Mouse (Mus musculus): ENCODE data around the gene Lrpprc. TPM values are rescaled to one million over a fixed set of nuclear protein-coding genes. Genes with fewer than 3 reads are reported as not detected.

Gene Lrpprc
- polyA plus RNA-seq (2015; fragmentation: Nextera tagmentation; extraction: Ambion mirVana): 43.3 and 46.1 TPM in 2 replicates

DNA sequence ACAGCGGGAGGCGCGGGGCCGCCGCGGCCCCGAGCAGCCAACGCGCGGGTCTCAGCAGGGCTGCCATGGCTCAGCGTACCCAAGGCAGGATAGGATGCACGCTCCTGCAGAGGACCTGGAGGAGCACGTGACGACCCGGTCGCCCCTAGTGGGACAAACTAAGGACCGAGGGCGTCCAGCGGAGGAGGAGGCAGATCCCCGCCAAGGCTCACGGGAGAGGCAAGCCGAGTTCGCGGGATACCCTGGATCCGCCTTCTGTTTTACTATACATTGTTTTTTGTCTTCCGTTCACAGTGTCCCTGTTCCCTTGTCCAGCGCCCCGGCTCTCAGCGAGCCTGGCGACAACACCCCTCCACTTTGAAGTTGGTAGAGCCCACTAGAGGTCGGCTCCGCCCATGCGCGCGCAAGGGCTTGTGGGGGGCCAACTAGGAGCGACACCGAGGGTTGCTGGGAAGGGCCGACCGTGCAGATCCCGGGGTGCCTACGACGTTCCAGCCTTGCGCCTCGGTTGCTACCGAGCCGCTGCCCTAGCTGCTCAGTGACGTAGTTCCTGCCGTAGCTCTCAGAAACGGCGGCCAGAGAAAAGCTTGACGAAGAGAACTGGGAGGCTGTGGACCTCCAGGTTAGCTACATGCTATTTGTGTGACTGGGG is at the start of gene Lrpprc:
Gene Lrpprc, minus strand, starts transcription at position 343 of the 652 bp plus-strand sequence.
- Histone ChIP-seq H3K27me3 (ENCODE audit: control insufficient read depth, insufficient read depth, low read length) (no peaks in the 10 kb centered on the region), H3K36me3 (ENCODE audit: control insufficient read depth, insufficient read depth, low read length) (no peaks in the 10 kb centered on the region), H3K9me3 (replicated peaks; ENCODE audit: control insufficient read depth, low read length) (no peaks in the 10 kb centered on the region), H3K4me3 (replicated peaks; ENCODE audit: low read length) (peak within 1 kb of the TSS; percentile 100), H3K27ac (ENCODE audit: low read length) (peak within 1 kb of the TSS; percentile 81), H3K4me2 (ENCODE audit: low read depth, low read length) (peak within 1 kb of the TSS; percentile 78), H3K4me1 (ENCODE audit: control insufficient read depth, insufficient read depth, low read length) (peaks cover 17% of the 10 kb centered on the region), H3K9ac (ENCODE audit: low read length) (peak within 1 kb of the TSS; percentile 90)
- ATAC-seq (ENCODE audit: insufficient read depth, low FRiP score): peak; percentile 99
- WGBS: under 1% methylated on average over 51 of the region's 51 CpGs

DNA sequence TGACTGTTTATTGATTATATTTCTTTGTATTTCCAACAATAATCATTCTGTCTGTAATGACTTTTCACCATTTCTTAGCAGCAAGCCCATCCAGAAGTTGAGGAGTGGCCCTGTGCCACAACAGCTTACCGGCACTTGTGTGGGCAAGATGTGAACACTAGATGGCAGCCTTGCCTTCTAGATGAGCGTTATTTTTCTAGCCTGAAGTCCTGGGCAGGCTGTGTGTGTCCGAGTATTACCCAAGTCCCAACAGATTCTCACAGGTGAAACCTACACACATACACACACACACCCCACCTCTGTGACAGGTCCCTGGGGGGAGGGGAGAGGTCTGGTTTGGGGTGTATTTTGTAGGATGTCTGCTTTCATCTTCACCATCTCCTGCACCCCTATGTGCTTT is 47.2 kb upstream of the Lrpprc start:
- Histone ChIP-seq H3K4me1 (ENCODE audit: control insufficient read depth, insufficient read depth, low read length) (no peaks in the 10 kb centered on the region), H3K9me3 (replicated peaks; ENCODE audit: control insufficient read depth, low read length) (no peaks in the 10 kb centered on the region), H3K4me3 (replicated peaks; ENCODE audit: low read length) (no peak overlapping the region), H3K27me3 (ENCODE audit: control insufficient read depth, insufficient read depth, low read length) (no peaks in the 10 kb centered on the region), H3K36me3 (ENCODE audit: control insufficient read depth, insufficient read depth, low read length) (no peaks in the 10 kb centered on the region), H3K4me2 (ENCODE audit: low read depth, low read length) (no peak overlapping the region), H3K27ac (ENCODE audit: low read length) (no peak overlapping the region), H3K9ac (ENCODE audit: low read length) (no peak overlapping the region)
- peak; percentile 72; the same call in 1 of the 2 replicates for ATAC-seq (ENCODE audit: insufficient read depth, low FRiP score)
- under 1% methylated on average over 3 of the region's 3 CpGs for WGBS

DNA sequence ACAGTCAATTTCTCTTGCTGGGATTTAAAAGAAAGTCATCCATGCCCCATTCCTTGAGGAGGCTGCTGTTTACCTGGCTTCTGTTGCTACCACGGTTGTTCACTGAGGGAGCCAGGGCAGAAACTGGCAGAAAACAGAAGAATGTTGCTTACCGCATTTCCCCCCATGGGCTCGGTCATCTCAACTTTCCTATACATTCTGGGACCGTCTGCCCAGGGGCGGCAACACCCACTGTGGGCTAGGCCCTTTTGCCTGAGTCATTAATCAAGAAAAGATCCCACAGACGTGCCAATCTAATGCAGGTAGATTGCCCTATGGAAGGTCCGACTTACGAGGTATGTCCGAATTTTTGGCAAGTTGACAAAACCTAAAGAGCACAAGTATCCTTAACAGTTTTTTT is 44.7 kb upstream of the Lrpprc start:
- H3K4me3 ChIP-seq (replicated peaks; ENCODE audit: low read length): no peak overlapping the region
- 73% methylated on average over 9 of the region's 9 CpGs for WGBS
- ATAC-seq (ENCODE audit: insufficient read depth, low FRiP score): no peak
- no peak overlapping the region for H3K4me2 ChIP-seq (ENCODE audit: low read depth, low read length)
- H3K27me3 ChIP-seq (ENCODE audit: control insufficient read depth, insufficient read depth, low read length): no peaks in the 10 kb centered on the region
- H3K9ac ChIP-seq (ENCODE audit: low read length): no peak overlapping the region
- no peaks in the 10 kb centered on the region for H3K9me3 ChIP-seq (replicated peaks; ENCODE audit: control insufficient read depth, low read length)
- H3K27ac ChIP-seq (ENCODE audit: low read length): no peak overlapping the region
- H3K4me1 ChIP-seq (ENCODE audit: control insufficient read depth, insufficient read depth, low read length): no peaks in the 10 kb centered on the region
- no peaks in the 10 kb centered on the region for H3K36me3 ChIP-seq (ENCODE audit: control insufficient read depth, insufficient read depth, low read length)

DNA sequence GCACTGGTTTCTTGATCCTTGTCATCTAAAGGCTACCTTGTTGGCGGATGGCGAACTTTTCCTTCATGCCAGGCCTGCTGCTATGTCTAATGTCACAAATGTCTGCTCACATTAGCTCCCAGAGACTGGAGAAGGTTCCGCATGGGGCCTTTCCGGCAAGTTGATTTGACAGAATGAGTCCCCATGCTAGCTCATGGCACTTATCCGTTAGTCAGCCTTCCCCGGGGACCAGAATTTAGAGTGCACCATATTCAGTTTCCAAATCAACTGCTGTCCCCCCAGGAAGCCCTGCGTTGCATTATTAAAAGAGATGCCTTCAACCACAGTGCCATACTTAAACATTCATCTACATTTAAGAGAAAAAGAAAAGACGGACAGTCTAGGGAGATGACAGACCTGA is 41.8 kb upstream of the Lrpprc start:
- Histone ChIP-seq H3K4me1 (ENCODE audit: control insufficient read depth, insufficient read depth, low read length) (no peaks in the 10 kb centered on the region), H3K27me3 (ENCODE audit: control insufficient read depth, insufficient read depth, low read length) (no peaks in the 10 kb centered on the region), H3K4me3 (replicated peaks; ENCODE audit: low read length) (no peak overlapping the region), H3K9me3 (replicated peaks; ENCODE audit: control insufficient read depth, low read length) (no peaks in the 10 kb centered on the region), H3K9ac (ENCODE audit: low read length) (no peak overlapping the region), H3K4me2 (ENCODE audit: low read depth, low read length) (no peak overlapping the region), H3K27ac (ENCODE audit: low read length) (no peak overlapping the region), H3K36me3 (ENCODE audit: control insufficient read depth, insufficient read depth, low read length) (no peaks in the 10 kb centered on the region)
- ATAC-seq (ENCODE audit: insufficient read depth, low FRiP score): no peak
- WGBS: 71% methylated on average over 8 of the region's 8 CpGs

DNA sequence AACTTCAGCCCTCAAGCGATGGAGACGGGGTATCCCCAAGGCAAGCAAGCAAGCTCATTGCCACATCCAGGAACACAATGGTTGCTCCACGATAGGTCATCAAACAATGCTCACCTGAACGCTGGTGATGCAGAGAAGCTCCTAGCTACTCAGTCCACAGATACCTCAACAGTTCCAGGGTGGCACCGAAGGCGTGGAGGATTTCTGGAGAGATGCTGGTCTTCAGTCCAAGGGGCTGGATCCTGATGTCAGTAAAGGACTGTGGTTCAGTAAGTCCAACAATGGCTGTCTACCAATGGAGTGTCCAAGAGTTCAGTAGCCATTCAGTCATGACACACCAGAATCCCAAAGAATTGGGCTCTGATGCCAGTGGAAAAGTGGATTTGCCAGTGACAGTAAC is 37.7 kb upstream of the Lrpprc start:
- 87% methylated on average over 6 of the region's 6 CpGs for WGBS
- no peak overlapping the region for H3K9ac ChIP-seq (ENCODE audit: low read length)
- ATAC-seq (ENCODE audit: insufficient read depth, low FRiP score): no peak

DNA sequence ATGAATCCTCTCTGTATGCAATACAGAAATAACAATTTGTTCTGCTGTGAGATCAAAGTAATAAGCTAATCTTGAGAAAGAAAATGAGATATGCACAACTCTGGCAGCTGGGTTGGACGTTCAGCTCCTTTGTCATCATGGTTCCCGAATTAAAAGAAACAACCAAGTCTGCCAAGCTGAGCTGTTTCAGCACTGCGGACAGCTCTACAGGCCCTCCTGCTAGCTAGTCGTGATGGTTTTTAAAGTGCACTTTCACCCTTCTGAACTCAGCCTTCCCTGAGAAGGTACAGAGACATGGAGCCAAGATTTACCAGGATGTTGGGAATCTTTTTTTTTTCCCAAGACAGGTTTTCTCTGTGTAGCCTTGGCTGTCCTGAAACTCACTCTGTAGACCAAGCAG is 30.0 kb upstream of the Lrpprc start:
- Histone ChIP-seq H3K9me3 (replicated peaks; ENCODE audit: control insufficient read depth, low read length) (no peaks in the 10 kb centered on the region), H3K4me2 (ENCODE audit: low read depth, low read length) (no peak overlapping the region), H3K27me3 (ENCODE audit: control insufficient read depth, insufficient read depth, low read length) (no peaks in the 10 kb centered on the region), H3K9ac (ENCODE audit: low read length) (no peak overlapping the region), H3K27ac (ENCODE audit: low read length) (no peak overlapping the region), H3K4me1 (ENCODE audit: control insufficient read depth, insufficient read depth, low read length) (no peaks in the 10 kb centered on the region), H3K36me3 (ENCODE audit: control insufficient read depth, insufficient read depth, low read length) (no peaks in the 10 kb centered on the region), H3K4me3 (replicated peaks; ENCODE audit: low read length) (no peak overlapping the region)
- ATAC-seq (ENCODE audit: insufficient read depth, low FRiP score): no peak
- 7% methylated on average over 4 of the region's 4 CpGs for WGBS

More for the DNA sequence above, 37.7 kb upstream of the Lrpprc start:
- Histone ChIP-seq H3K4me2 (ENCODE audit: low read depth, low read length) (no peak overlapping the region), H3K4me3 (replicated peaks; ENCODE audit: low read length) (no peak overlapping the region), H3K27me3 (ENCODE audit: control insufficient read depth, insufficient read depth, low read length) (no peaks in the 10 kb centered on the region), H3K4me1 (ENCODE audit: control insufficient read depth, insufficient read depth, low read length) (no peaks in the 10 kb centered on the region), H3K27ac (ENCODE audit: low read length) (no peak overlapping the region), H3K36me3 (ENCODE audit: control insufficient read depth, insufficient read depth, low read length) (no peaks in the 10 kb centered on the region), H3K9me3 (replicated peaks; ENCODE audit: control insufficient read depth, low read length) (no peaks in the 10 kb centered on the region)

DNA sequence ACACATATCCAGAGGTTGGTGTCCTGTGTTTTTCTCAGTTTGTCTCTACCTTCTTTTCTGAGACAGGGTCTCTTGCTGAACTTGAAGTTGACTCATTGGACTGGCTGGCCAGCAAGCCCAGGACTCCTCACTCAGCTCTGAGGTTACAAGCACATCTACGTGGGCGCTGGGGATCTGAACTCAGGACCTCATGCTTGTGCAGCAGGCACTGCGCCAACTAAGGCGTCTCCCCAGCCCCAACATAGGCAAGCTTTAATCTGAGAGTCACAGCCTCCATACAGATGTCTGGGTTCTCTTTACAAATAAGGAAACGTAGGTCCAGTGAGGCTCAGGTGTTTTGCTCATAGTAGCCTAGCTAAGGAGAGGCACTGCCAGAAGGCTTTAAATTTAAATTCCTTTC is 27.8 kb upstream of the Lrpprc start:
- no peak for ATAC-seq (ENCODE audit: insufficient read depth, low FRiP score)
- no peaks in the 10 kb centered on the region for H3K27me3 ChIP-seq (ENCODE audit: control insufficient read depth, insufficient read depth, low read length)
- no peak overlapping the region for H3K9ac ChIP-seq (ENCODE audit: low read length)
- H3K9me3 ChIP-seq (replicated peaks; ENCODE audit: control insufficient read depth, low read length): no peaks in the 10 kb centered on the region
- no peaks in the 10 kb centered on the region for H3K4me1 ChIP-seq (ENCODE audit: control insufficient read depth, insufficient read depth, low read length)
- H3K27ac ChIP-seq (ENCODE audit: low read length): no peak overlapping the region
- no peak overlapping the region for H3K4me2 ChIP-seq (ENCODE audit: low read depth, low read length)
- WGBS: 84% methylated on average over 5 of the region's 5 CpGs
- no peaks in the 10 kb centered on the region for H3K36me3 ChIP-seq (ENCODE audit: control insufficient read depth, insufficient read depth, low read length)
- no peak overlapping the region for H3K4me3 ChIP-seq (replicated peaks; ENCODE audit: low read length)

DNA sequence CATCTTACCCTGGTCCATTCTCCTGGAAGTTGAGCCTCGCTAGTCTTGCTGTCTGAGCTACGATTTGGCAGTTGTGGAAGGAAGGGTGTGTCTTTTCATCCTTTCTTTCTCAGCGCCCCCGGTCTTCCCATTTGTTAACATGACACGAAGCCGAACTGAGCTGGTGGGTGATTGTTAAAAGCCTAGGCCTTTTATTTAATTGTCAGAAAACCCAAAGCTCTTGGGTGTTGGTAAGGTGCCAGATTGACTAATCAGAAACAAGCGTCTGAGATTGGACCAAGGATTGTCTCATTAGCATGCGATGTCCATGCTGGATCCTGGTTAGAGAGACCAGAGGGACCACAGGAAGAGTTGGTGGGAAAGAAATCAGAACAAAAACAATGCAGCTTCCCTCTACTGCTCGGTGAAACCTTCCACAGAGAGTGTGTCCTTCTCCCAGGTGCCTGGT is 25.4 kb upstream of the Lrpprc start:
- Histone ChIP-seq H3K4me2 (ENCODE audit: low read depth, low read length) (no peak overlapping the region), H3K9ac (ENCODE audit: low read length) (no peak overlapping the region), H3K36me3 (ENCODE audit: control insufficient read depth, insufficient read depth, low read length) (no peaks in the 10 kb centered on the region), H3K27ac (ENCODE audit: low read length) (no peak overlapping the region), H3K9me3 (replicated peaks; ENCODE audit: control insufficient read depth, low read length) (no peaks in the 10 kb centered on the region), H3K27me3 (ENCODE audit: control insufficient read depth, insufficient read depth, low read length) (no peaks in the 10 kb centered on the region), H3K4me1 (ENCODE audit: control insufficient read depth, insufficient read depth, low read length) (no peaks in the 10 kb centered on the region), H3K4me3 (replicated peaks; ENCODE audit: low read length) (no peak overlapping the region)
- WGBS: 68% methylated on average over 9 of the region's 9 CpGs
- ATAC-seq (ENCODE audit: insufficient read depth, low FRiP score): no peak

DNA sequence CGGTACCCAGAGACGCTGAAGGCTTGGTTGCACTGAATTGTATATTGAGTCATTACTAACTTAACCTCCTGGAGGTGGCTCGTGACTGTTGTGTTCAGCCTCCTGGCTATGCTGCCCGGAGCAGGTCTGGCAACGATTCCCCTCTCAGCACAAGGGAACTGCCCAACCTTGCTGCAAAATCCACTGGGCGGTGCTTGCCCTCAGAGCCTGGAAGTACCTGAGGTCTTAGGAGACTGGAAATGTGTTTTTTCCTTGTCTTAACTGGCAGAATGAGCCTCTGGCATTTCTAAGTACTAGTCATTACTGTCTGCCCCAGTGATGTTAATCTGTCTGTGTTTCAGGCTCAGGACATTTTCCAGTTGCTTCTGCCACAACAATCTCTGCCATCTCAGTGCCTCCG is 24.3 kb upstream of the Lrpprc start:
- H3K4me1 ChIP-seq (ENCODE audit: control insufficient read depth, insufficient read depth, low read length): no peaks in the 10 kb centered on the region
- no peak overlapping the region for H3K4me3 ChIP-seq (replicated peaks; ENCODE audit: low read length)
- no peak overlapping the region for H3K9ac ChIP-seq (ENCODE audit: low read length)
- ATAC-seq (ENCODE audit: insufficient read depth, low FRiP score): no peak
- WGBS: 64% methylated on average over 7 of the region's 7 CpGs
- H3K4me2 ChIP-seq (ENCODE audit: low read depth, low read length): no peak overlapping the region
- no peaks in the 10 kb centered on the region for H3K9me3 ChIP-seq (replicated peaks; ENCODE audit: control insufficient read depth, low read length)
- no peaks in the 10 kb centered on the region for H3K27me3 ChIP-seq (ENCODE audit: control insufficient read depth, insufficient read depth, low read length)
- H3K36me3 ChIP-seq (ENCODE audit: control insufficient read depth, insufficient read depth, low read length): no peaks in the 10 kb centered on the region
- H3K27ac ChIP-seq (ENCODE audit: low read length): no peak overlapping the region
